Mouse (Mus musculus) limb, embryonic 12.5 days (tissue): ENCODE results near the gene Cebpzos. TPM values are rescaled to one million over a fixed set of nuclear protein-coding genes. Genes with fewer than 3 reads are reported as not detected.

Experiments used
- ATAC-seq: fragments of 200-750 bp; cut with Nextera tagmentation; 2 replicates; pipeline ENCODE4 v1.8.0; 2017; ENCODE audit warnings: low read depth, moderate TSS enrichment; ENCODE audit not compliant: insufficient number of reproducible peaks, insufficient read depth, low FRiP score, low TSS enrichment
- H3K27ac ChIP-seq: fragments of 300-500 bp; sonication (generic); 2 replicates; pipeline ENCODE4 v1.5.1; 2016; ENCODE audit warnings: mild to moderate bottlenecking, moderate library complexity
- H3K27me3 ChIP-seq: fragments of 300-500 bp; sonication (generic); 2 replicates; pipeline ENCODE4 v1.6.1; 2016; ENCODE audit warnings: mild to moderate bottlenecking, moderate library complexity
- H3K36me3 ChIP-seq: fragments of 300-500 bp; sonication (generic); 2 replicates; pipeline ENCODE4 v1.6.1; 2016; ENCODE audit warnings: mild to moderate bottlenecking, moderate library complexity
- H3K4me1 ChIP-seq: fragments of 300-500 bp; sonication (generic); replicated peaks from 2 replicates; pipeline ENCODE4 v1.6.1; 2016
- H3K4me2 ChIP-seq: fragments of 300-500 bp; sonication (generic); 2 replicates; pipeline ENCODE4 v1.6.1; 2016; ENCODE audit warnings: mild to moderate bottlenecking, moderate library complexity
- H3K4me3 ChIP-seq: fragments of 300-500 bp; sonication (generic); replicated peaks from 2 replicates; pipeline ENCODE4 v1.5.1; 2016; ENCODE audit warnings: mild to moderate bottlenecking
- H3K9ac ChIP-seq: fragments of 300-500 bp; sonication (generic); replicated peaks from 2 replicates; pipeline ENCODE4 v1.6.1; 2016; ENCODE audit warnings: mild to moderate bottlenecking, moderate library complexity
- H3K9me3 ChIP-seq: fragments of 300-500 bp; sonication (generic); 2 replicates; pipeline ENCODE4 v1.6.1; 2016; ENCODE audit warnings: mild to moderate bottlenecking, moderate library complexity
- WGBS: fragments of 180-500 bp; shearing (Covaris S2); methylation state at CpG from one replicate; pipeline ENCODE4 v1.1.7; 2016; 5-methylcytosine and 5-hydroxymethylcytosine counted together
- polyA plus RNA-seq: library from polyadenylated mRNA; unstranded; fragments of >200 nt; fragmentation: Nextera tagmentation; extraction: Ambion mirVana; gene quantifications from 2 replicates; pipeline ENCODE4 v1.2.1, GENCODE M21; 2016

Cebpzos gene
- polyA plus RNA-seq, 1 experiment from 2014 or later: 107 TPM

- H3K9me3 ChIP-seq: no peaks in the 10 kb centered on the region
- no peaks in the 10 kb centered on the region for H3K27me3 ChIP-seq
- ATAC-seq: no peak
- H3K4me1 ChIP-seq: no peaks in the 10 kb centered on the region
- WGBS: 84% methylated on average over 2 of the region's 2 CpGs
- H3K9ac ChIP-seq: no peak overlapping the region
- no peak overlapping the region for H3K4me3 ChIP-seq
- no peak overlapping the region for H3K27ac ChIP-seq
- H3K4me2 ChIP-seq: no peak overlapping the region
- no peaks in the 10 kb centered on the region for H3K36me3 ChIP-seq
These were observed 13.1 kb upstream of the Cebpzos start for GRCm38 (mm10) chr17:78903158-78903557.

GRCm38 (mm10) chr17:78906892-78907291 is 9.4 kb upstream of the Cebpzos start, which contains the start of gene Sult6b1:
Gene Sult6b1, minus strand, starts transcription at chr17:78906992.
- WGBS: 83% methylated on average over 5 of the region's 5 CpGs
- Histone ChIP-seq H3K27me3 (no peaks in the 10 kb centered on the region), H3K4me1 (no peaks in the 10 kb centered on the region), H3K9me3 (no peaks in the 10 kb centered on the region), H3K27ac (no peak within 1 kb of the TSS), H3K9ac (no peak within 1 kb of the TSS), H3K4me3 (no peak within 1 kb of the TSS), H3K36me3 (no peaks in the 10 kb centered on the region), H3K4me2 (no peak within 1 kb of the TSS)
- no peak for ATAC-seq

GRCm38 (mm10) chr17:78909374-78909773 is 6.9 kb upstream of the Cebpzos start:
- Histone ChIP-seq H3K36me3 (no peaks in the 10 kb centered on the region), H3K27ac (no peak overlapping the region), H3K4me2 (no peak overlapping the region), H3K27me3 (no peaks in the 10 kb centered on the region), H3K9ac (no peak overlapping the region), H3K9me3 (no peaks in the 10 kb centered on the region), H3K4me1 (no peaks in the 10 kb centered on the region), H3K4me3 (no peak overlapping the region)
- ATAC-seq: no peak
- WGBS: 80% methylated on average over 2 of the region's 2 CpGs

- H3K27ac ChIP-seq: no peak overlapping the region
- ATAC-seq: no peak
- peaks cover 8% of the 10 kb centered on the region; the same call in 1 of the 2 replicates for H3K4me1 ChIP-seq
- 36% methylated on average over 6 of the region's 6 CpGs for WGBS
- H3K4me2 ChIP-seq: peak overlapping the region; percentile 48
- H3K9ac ChIP-seq: no peak overlapping the region
- no peaks in the 10 kb centered on the region for H3K27me3 ChIP-seq
- H3K36me3 ChIP-seq: no peaks in the 10 kb centered on the region
- peak overlapping the region; percentile 29 for H3K4me3 ChIP-seq
- H3K9me3 ChIP-seq: no peaks in the 10 kb centered on the region
These were observed 3.4 kb upstream of the Cebpzos start for GRCm38 (mm10) chr17:78912861-78913281.

GRCm38 (mm10) chr17:78913921-78914320 is 2.4 kb upstream of the Cebpzos start:
- H3K9ac ChIP-seq: no peak overlapping the region
- H3K4me1 ChIP-seq: peaks cover 8% of the 10 kb centered on the region; the same call in 1 of the 2 replicates
- H3K4me2 ChIP-seq: no peak overlapping the region
- H3K27me3 ChIP-seq: no peaks in the 10 kb centered on the region
- no peak overlapping the region for H3K4me3 ChIP-seq
- 72% methylated on average over 3 of the region's 3 CpGs for WGBS
- H3K36me3 ChIP-seq: peaks cover 5% of the 10 kb centered on the region; the same call in 1 of the 2 replicates
- H3K27ac ChIP-seq: no peak overlapping the region
- no peak for ATAC-seq
- no peaks in the 10 kb centered on the region for H3K9me3 ChIP-seq

GRCm38 (mm10) chr17:78915772-78916171 is 528 bp upstream of the Cebpzos start:
- peak overlapping the region; percentile 74; the same call in 1 of the 2 replicates for H3K9ac ChIP-seq
- peak overlapping the region; percentile 70 for H3K4me2 ChIP-seq
- H3K4me1 ChIP-seq: peaks cover 8% of the 10 kb centered on the region; the same call in 1 of the 2 replicates
- peak; percentile 0; the same call in 1 of the 2 replicates for ATAC-seq
- H3K36me3 ChIP-seq: peaks cover 21% of the 10 kb centered on the region
- no peaks in the 10 kb centered on the region for H3K9me3 ChIP-seq
- H3K27ac ChIP-seq: peak overlapping the region; percentile 90
- peak overlapping the region; percentile 68 for H3K4me3 ChIP-seq
- WGBS: 56% methylated on average over 6 of the region's 6 CpGs
- H3K27me3 ChIP-seq: no peaks in the 10 kb centered on the region

GRCm38 (mm10) chr17:78916899-78917298 is 599 bp downstream of the Cebpzos start:
- peaks cover 31% of the 10 kb centered on the region for H3K36me3 ChIP-seq

GRCm38 (mm10) chr17:78917696-78918095 is 1.4 kb downstream of the Cebpzos start:
- 54% methylated on average over 6 of the region's 6 CpGs for WGBS
- ATAC-seq: no peak

More at GRCm38 (mm10) chr17:78916899-78917298, 599 bp downstream of the Cebpzos start:
- no peak for ATAC-seq
- H3K9me3 ChIP-seq: no peaks in the 10 kb centered on the region
- peak overlapping the region; percentile 90 for H3K27ac ChIP-seq
- H3K9ac ChIP-seq: peak overlapping the region; percentile 74
- WGBS: 4% methylated on average over 11 of the region's 11 CpGs
- peaks cover 8% of the 10 kb centered on the region; the same call in 1 of the 2 replicates for H3K4me1 ChIP-seq
- H3K4me3 ChIP-seq: peak overlapping the region; percentile 68
- H3K27me3 ChIP-seq: no peaks in the 10 kb centered on the region
- H3K4me2 ChIP-seq: peak overlapping the region; percentile 70

GRCm38 (mm10) chr17:78935857-78936256 is 19.6 kb downstream of the Cebpzos start:
- H3K4me3 ChIP-seq: peak overlapping the region; percentile 74
- WGBS: 80% methylated on average over 2 of the region's 2 CpGs
- ATAC-seq: no peak
- peak overlapping the region; percentile 72 for H3K4me2 ChIP-seq
- H3K36me3 ChIP-seq: peaks cover 53% of the 10 kb centered on the region
- H3K27ac ChIP-seq: no peak overlapping the region
- H3K9me3 ChIP-seq: no peaks in the 10 kb centered on the region
- H3K9ac ChIP-seq: peak overlapping the region; percentile 79
- peaks cover 14% of the 10 kb centered on the region for H3K4me1 ChIP-seq
- H3K27me3 ChIP-seq: no peaks in the 10 kb centered on the region

More at GRCm38 (mm10) chr17:78917696-78918095, 1.4 kb downstream of the Cebpzos start:
- Histone ChIP-seq H3K36me3 (peaks cover 39% of the 10 kb centered on the region), H3K4me3 (peak overlapping the region; percentile 7; the same call in 1 of the 2 replicates), H3K4me2 (peak overlapping the region; percentile 70), H3K9me3 (no peaks in the 10 kb centered on the region), H3K9ac (0 out of 2 replicates have a peak overlapping the region, but pooled peaks have one; percentile 23), H3K4me1 (peaks cover 8% of the 10 kb centered on the region; the same call in 1 of the 2 replicates), H3K27me3 (no peaks in the 10 kb centered on the region), H3K27ac (no peak overlapping the region)

GRCm38 (mm10) chr17:78936466-78937228 is 20.3 kb downstream of the Cebpzos start, which contains the start of the genes Cebpz and Ndufaf7:
Gene Cebpz, minus strand, starts transcription at chr17:78937066.
Gene Ndufaf7, plus strand, starts transcription at chr17:78937136.
- Histone ChIP-seq H3K4me1 (peaks cover 14% of the 10 kb centered on the region), H3K4me2 (peak within 1 kb of the TSS; percentile 72), H3K27ac (no peak within 1 kb of the TSS), H3K9me3 (no peaks in the 10 kb centered on the region), H3K36me3 (peaks cover 48% of the 10 kb centered on the region), H3K27me3 (no peaks in the 10 kb centered on the region), H3K9ac (peak within 1 kb of the TSS; percentile 79), H3K4me3 (peak within 1 kb of the TSS; percentile 74)
- ATAC-seq: peak; percentile 100
- WGBS: under 1% methylated on average over 45 of the region's 45 CpGs

GRCm38 (mm10) chr17:78937229-78937853 is 21.0 kb downstream of the Cebpzos start:
- Histone ChIP-seq H3K4me3 (peak overlapping the region; percentile 74), H3K36me3 (peaks cover 48% of the 10 kb centered on the region), H3K4me2 (peak overlapping the region; percentile 72), H3K27me3 (no peaks in the 10 kb centered on the region), H3K4me1 (peaks cover 14% of the 10 kb centered on the region), H3K9ac (peak overlapping the region; percentile 79), H3K27ac (no peak overlapping the region), H3K9me3 (no peaks in the 10 kb centered on the region)
- 13% methylated on average over 26 of the region's 26 CpGs for WGBS
- ATAC-seq: no peak
